Mouse (Mus musculus) skeletal muscle tissue, postnatal 0 days (tissue): ENCODE data around the gene Gm43191. TPM values are rescaled to one million over a fixed set of nuclear protein-coding genes. Genes with fewer than 3 reads are reported as not detected.

Experiments used
- polyA plus RNA-seq: library from polyadenylated mRNA; unstranded; fragments of >200 nt; fragmentation: Nextera tagmentation; extraction: Ambion mirVana; gene quantifications from 2 replicates; pipeline ENCODE4 v1.2.1, GENCODE M21; 2015

Gene Gm43191
- polyA plus RNA-seq: not detected in 2 replicates

DNA sequence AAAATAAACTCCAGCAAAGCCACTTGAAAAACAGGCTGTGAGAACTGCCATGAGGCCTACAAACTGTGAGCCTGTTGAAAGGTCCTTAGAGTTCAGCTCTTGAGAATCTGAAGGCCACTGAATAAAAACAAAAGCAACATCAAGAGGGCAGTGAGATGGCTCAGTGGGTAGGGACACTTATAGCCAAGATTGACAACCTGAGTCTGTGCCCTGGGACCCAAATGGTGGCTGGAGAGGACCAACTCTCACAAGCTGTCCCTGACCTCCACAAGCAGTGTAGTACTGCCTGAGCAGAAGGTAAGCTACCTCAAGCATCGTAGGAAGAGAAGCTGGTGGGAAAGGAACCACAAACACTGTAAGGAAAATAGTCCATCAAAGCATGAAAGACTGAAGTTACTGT, at the start of gene Gm43191:
Gene Gm43191 (minus strand): TSS at position 101 of the 400 bp plus-strand sequence.

DNA sequence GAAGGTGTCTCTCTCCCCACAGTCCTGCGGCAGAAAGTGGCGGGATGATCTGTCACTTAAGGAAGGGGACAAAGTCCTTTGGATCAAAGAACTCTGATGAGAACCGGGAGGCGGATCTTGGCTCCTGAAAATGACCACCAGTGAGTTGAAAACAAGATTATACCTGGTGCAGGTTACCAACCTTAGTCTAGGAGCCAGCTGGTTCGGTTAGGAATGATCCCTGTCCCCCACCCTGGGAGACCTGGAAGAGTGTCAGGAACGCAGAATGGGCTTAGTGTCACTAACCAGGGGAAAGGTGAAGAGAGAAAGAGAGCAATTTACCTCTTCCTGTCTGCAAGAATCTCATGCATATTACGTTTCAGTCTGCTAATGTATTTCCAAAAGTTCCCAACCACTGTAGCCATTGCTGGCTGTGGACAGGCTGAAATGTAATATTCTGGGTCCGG, 31.4 kb upstream of the Gm43191 start, which contains the start of gene Slc35a3:
Gene Slc35a3 (minus strand): TSS at position 396 of the 446 bp plus-strand sequence.

DNA sequence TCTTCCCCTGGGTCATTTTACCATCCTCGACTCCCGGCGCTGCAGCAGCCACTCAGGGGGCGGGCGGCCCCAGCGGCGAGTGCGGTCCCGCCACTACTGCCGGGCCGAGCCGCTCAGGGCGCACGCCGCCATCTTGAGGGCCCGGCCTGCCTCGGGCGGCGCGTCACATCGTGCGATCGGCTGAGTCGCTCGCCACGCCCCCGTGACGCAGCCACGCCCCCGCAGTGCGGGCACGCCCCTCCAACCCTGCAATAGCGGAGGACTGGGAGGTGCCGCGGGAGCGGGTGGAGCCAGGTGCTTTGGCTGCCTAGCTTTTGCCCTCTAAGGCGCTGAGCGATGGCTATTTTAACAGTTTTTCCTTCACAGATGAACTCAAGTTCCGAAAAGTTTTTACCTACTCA, 18.6 kb downstream of the Gm43191 start, which contains the start of gene Mfsd14a:
Gene Mfsd14a (minus strand): TSS at position 215 of the 401 bp plus-strand sequence.

DNA sequence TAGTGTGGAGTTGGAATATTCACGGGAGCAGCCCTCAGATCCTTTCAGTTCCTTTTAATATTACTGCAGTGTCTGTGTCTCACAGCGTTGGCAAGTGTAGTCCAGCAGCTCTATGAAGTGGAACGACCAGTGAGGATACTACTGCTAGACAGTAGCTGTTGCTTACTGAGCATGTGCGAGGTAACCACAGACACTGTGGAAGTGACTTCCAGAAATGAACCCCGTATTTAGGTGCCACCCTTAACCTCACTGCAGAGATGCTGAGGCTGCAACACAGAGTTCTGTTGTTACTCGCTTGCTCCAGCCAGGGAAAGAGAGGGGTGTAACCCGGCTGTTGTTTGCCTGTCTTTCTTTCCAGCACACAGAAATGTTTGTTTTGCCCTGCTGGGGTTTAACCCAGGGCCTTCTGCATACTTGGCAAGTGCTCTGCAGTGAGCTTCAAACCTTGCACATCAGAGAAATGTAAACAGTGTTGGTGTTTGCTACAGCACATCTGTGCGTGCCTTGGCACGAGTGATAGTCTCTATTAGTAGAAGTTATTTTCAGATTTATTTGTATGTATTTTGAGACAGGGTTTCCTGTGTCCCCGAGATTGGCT, 66.7 kb downstream of the Gm43191 start, which contains the start of gene Trmt13:
Gene Trmt13 (minus strand): TSS at position 293 of the 598 bp plus-strand sequence.

DNA sequence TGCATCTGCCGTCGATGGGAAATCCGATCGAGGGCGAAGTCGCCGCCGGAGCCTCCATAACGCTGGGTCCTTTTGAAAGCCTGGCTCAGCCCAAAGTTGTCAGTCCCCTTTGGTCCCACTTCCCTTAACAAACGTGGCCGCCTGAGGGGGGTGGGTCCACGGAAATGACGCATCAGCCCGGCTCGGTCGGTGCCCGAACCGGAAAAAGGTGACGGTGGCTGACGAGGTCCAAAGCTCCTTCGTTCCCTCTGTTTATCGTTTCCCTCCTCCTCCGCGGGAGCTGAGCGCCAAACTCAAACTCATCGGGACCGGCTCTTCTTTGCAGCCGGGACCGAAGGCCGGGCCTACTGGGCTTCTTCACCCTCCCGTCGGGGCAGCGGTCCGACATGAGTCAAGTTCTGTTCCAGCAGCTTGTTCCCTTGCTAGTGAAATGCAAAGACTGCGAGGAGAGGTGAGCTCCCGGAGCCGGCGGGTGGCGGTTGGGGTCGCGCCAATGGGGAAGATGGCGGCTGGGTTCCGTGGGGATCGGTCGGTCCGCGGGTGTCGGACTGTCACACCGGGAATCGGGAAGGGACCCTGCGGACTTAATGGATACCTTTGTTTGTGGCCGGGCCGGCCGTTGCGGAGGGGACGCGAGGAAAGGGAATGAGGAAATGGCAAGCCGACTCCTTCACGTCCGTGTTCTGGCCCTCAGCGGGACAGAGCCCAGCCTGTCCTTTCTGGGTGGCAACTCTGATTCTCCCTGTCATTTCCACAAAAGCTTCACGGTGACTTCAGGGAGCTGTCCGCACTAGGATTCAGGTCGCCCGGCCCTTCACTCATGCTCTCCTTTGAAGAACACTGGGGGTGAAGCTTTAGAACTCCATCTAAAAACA, 86.1 kb downstream of the Gm43191 start, which contains the start of gene Sass6:
Gene Sass6 (plus strand): TSS at position 255 of the 875 bp plus-strand sequence.

Other genes starting within 250 kb of the Gm43191 start
- gene Rtca, start 173.1 kb downstream of the Gm43191 start, polyA plus RNA-seq: 35.3 and 40.8 TPM in 2 replicates
- 8.3 and 15.7 TPM in 2 replicates for gene Dbt, start 168.2 kb downstream of the Gm43191 start, polyA plus RNA-seq
- gene Lrrc39, start 118.3 kb downstream of the Gm43191 start, polyA plus RNA-seq: 37.0 and 38.9 TPM in 2 replicates
- gene Sass6, start 86.3 kb downstream of the Gm43191 start, polyA plus RNA-seq: 4.2 and 5.0 TPM in 2 replicates
- 12.1 and 12.8 TPM in 2 replicates for gene Trmt13, start 66.7 kb downstream of the Gm43191 start, polyA plus RNA-seq
- 27.6 and 32.1 TPM in 2 replicates for gene Mfsd14a, start 18.6 kb downstream of the Gm43191 start, polyA plus RNA-seq
- 4.7 and 5.0 TPM in 2 replicates for gene Slc35a3, start 31.6 kb upstream of the Gm43191 start, polyA plus RNA-seq
- gene Agl, start 126.9 kb upstream of the Gm43191 start, polyA plus RNA-seq: 159 and 168 TPM in 2 replicates
- gene Frrs1, start 178.2 kb upstream of the Gm43191 start, polyA plus RNA-seq: 2.3 and 2.8 TPM in 2 replicates